Mouse (Mus musculus) myocyte (in vitro differentiated cells): ENCODE data around the gene Nsrp1.

Experiments used
- E2F4 ChIP-seq: IDR thresholded peaks from one replicate; pipeline ENCODE4 v1.6.1; 2011; ENCODE audit warnings: mild to moderate bottlenecking, control low read depth, moderate library complexity; ENCODE audit not compliant: insufficient read depth
- MAX ChIP-seq: IDR thresholded peaks from one replicate; pipeline ENCODE4 v1.6.1; 2011; ENCODE audit warnings: low read depth, mild to moderate bottlenecking, control low read depth
- POLR2A ChIP-seq: IDR thresholded peaks from one replicate; pipeline ENCODE4 v1.6.1; 2011; ENCODE audit warnings: low read depth, mild to moderate bottlenecking, control low read depth, moderate library complexity; ENCODE audit not compliant: insufficient read length
- SRF ChIP-seq: IDR thresholded peaks from one replicate; pipeline ENCODE4 v1.6.1; 2011; ENCODE audit warnings: low read depth; ENCODE audit not compliant: control insufficient read depth, insufficient read length
- TCF3 ChIP-seq: IDR thresholded peaks from one replicate; pipeline ENCODE4 v1.6.1; 2011; ENCODE audit warnings: low read depth, control low read depth; ENCODE audit not compliant: insufficient read length
- USF1 ChIP-seq: IDR thresholded peaks from one replicate; pipeline ENCODE4 v1.6.1; 2011; ENCODE audit warnings: low read depth, mild to moderate bottlenecking, control low read depth, moderate library complexity

DNA sequence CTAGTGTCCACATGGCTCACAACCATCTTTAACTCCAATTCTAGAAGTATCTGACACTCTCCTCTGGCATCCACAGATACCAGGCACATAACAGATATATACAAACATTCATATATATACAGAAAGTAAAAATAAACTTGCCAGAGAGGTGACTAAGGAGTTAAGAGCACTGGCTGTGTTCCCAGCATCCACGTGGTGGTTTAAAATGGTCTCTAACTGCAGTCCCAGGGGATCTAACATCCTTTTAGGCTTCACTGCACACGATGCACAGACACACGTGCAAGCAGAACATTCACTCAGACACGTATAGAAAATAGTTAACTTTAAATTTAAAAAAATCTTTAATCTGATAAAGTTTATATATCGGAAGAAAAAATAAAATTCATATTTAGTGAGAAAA, 16.3 kb downstream of the Nsrp1 start:
- TF ChIP-seq POLR2A: no peak
- TF ChIP-seq USF1: peak; percentile 19
- TF ChIP-seq SRF: no peak
- TF ChIP-seq E2F4: no peak
- TF ChIP-seq MAX: no peak
- no peak for TF ChIP-seq TCF3
